Mouse (Mus musculus) intestine, embryonic 14.5 days (tissue): ENCODE measurements around the gene Pard3. TPM values are rescaled to one million over a fixed set of nuclear protein-coding genes. Genes with fewer than 3 reads are reported as not detected.
A peak's percentile ranks its signal among the peaks of the same experiment; 100 is the strongest.

Experiments used
- ATAC-seq: fragments of 200-750 bp; cut with Nextera tagmentation; replicated peaks from 2 replicates; pipeline ENCODE4 v1.8.0; 2017; ENCODE audit warnings: low read depth, moderate number of reproducible peaks, moderate TSS enrichment, moderate library complexity; ENCODE audit not compliant: low FRiP score, low TSS enrichment
- DNase-seq: peaks from one replicate; pipeline ENCODE4 v3.0.0-alpha.2; 2018; ENCODE audit warnings: low spot score
- H3K27ac ChIP-seq: fragments of 300-500 bp; sonication (generic); 2 replicates; pipeline ENCODE4 v1.5.1; 2014; ENCODE audit warnings: low read depth, mild to moderate bottlenecking, control low read depth
- H3K27me3 ChIP-seq: fragments of 300-500 bp; sonication (generic); replicated peaks from 2 replicates; pipeline ENCODE4 v1.6.1; 2014; ENCODE audit warnings: low read length, control low read depth; ENCODE audit not compliant: control insufficient read depth, insufficient read depth
- H3K36me3 ChIP-seq: fragments of 300-500 bp; sonication (generic); 2 replicates; pipeline ENCODE4 v1.6.1; 2014; ENCODE audit warnings: low read length, control low read depth; ENCODE audit not compliant: control insufficient read depth, insufficient read depth
- H3K4me1 ChIP-seq: fragments of 300-500 bp; sonication (generic); replicated peaks from 2 replicates; pipeline ENCODE4 v1.6.1; 2014; ENCODE audit warnings: low read length, control low read depth, mixed read lengths; ENCODE audit not compliant: control insufficient read depth, insufficient read depth
- H3K4me2 ChIP-seq: fragments of 300-500 bp; sonication (generic); 2 replicates; pipeline ENCODE4 v1.6.1; 2014; ENCODE audit warnings: low read length
- H3K4me3 ChIP-seq: fragments of 300-500 bp; sonication (generic); 2 replicates; pipeline ENCODE4 v1.5.1; 2014; ENCODE audit warnings: low read depth, low read length, control low read depth, mixed read lengths
- H3K9ac ChIP-seq: fragments of 300-500 bp; sonication (generic); 2 replicates; pipeline ENCODE4 v1.6.1; 2014; ENCODE audit warnings: mild to moderate bottlenecking, low read length
- H3K9me3 ChIP-seq: fragments of 300-500 bp; sonication (generic); 2 replicates; pipeline ENCODE4 v1.6.1; 2016; ENCODE audit warnings: low read length, control low read depth; ENCODE audit not compliant: control insufficient read depth
- WGBS: fragments of 180-500 bp; shearing (Covaris S2); extraction: QIAGEN DNeasy Blood & Tissue Kit; methylation state at CpG from one replicate; pipeline ENCODE4 v1.1.7; 2014; 5-methylcytosine and 5-hydroxymethylcytosine counted together
- polyA plus RNA-seq: library from polyadenylated mRNA; unstranded; fragments of >200 nt; fragmentation: Nextera tagmentation; extraction: Ambion mirVana; gene quantifications from 2 replicates; pipeline ENCODE4 v1.2.1, GENCODE M21; 2014

Gene Pard3
- polyA plus RNA-seq, 1 experiment from 2014 or later: 36.6 TPM

DNA sequence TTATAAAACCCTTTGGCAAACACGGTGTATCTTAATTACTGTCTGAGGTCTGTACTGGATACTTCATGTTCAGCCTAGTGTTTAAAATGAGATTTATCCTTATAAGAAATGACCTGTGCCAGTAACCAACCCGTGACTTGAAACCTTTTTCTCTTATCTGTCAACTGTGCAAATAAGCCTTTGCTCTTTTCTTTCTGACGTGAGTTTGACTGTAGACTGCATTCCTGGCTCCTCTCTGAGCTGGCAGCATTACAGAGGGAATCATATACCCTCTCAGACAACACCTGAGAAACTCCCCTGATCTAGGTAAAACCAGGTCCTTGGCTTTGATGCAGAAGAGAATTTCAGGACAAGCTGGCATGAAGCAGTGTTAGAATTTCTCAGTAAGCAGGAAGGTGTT lies 394.2 kb downstream of the Pard3 start:
- no peak overlapping the region for H3K4me3 ChIP-seq
- no peak for ATAC-seq
- peaks cover 9% of the 10 kb centered on the region; the same call in 1 of the 2 replicates for H3K36me3 ChIP-seq
- H3K9ac ChIP-seq: no peak overlapping the region
- WGBS: 63% methylated on average over 3 of the region's 3 CpGs
- no peaks in the 10 kb centered on the region for H3K9me3 ChIP-seq
- DNase-seq: no peak
- no peaks in the 10 kb centered on the region for H3K4me1 ChIP-seq
- H3K27ac ChIP-seq: no peak overlapping the region
- H3K4me2 ChIP-seq: no peak overlapping the region
- no peaks in the 10 kb centered on the region for H3K27me3 ChIP-seq

DNA sequence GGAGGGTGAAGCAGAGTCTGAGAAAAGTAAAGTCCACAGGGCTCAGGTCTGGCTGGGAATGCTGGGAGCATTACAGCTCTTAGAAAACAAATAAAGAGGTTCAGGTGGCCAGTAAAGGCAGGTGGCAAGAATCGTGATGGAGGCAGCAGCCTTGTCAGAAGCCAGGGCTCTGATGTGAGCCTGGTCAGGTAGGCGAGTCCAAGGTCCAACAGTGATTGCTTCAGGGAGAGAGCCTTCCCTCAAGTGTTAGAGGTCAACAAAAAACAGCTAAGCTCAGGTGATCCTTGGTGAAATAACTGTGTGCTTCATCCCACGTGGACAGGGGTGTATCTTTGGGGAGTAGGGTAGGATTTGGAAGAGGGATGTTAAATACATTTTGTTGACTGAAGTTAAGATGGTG lies 397.5 kb downstream of the Pard3 start:
- ATAC-seq: no peak
- Histone ChIP-seq H3K36me3 (peaks cover 17% of the 10 kb centered on the region), H3K27ac (no peak overlapping the region)

DNA sequence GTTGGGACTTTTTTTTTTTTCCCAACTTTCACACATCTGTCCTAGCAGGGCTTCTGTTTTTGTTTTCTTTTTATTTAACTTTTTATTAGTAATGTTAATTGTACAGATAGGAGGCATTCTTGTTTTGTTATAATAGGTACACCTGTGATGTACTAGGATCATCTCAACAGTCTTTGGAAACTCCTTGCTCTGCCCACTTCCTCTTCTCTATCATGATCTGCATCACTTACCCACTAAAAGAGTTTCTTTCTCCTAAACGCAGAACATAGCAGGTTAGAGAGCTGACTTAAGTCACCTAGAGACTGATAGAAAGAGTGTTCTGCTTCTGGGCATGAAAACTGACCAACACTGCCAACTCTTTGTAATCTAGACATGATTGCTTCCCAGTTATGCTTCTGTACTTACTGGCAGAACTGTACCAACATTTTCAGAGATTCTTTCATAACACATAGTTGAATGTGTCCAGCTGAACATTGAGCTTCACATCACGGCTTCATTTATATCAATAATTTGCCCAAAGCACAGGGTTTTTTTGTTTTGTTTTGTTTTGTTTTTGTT lies 398.8 kb downstream of the Pard3 start:
- ATAC-seq (no peak), DNase-seq (no peak)
- no peaks in the 10 kb centered on the region for H3K4me1 ChIP-seq
- WGBS: 93% methylated on average over 2 of the region's 2 CpGs
- no peak overlapping the region for H3K27ac ChIP-seq
- no peaks in the 10 kb centered on the region for H3K27me3 ChIP-seq
- no peak overlapping the region for H3K9ac ChIP-seq
- no peak overlapping the region for H3K4me2 ChIP-seq
- no peaks in the 10 kb centered on the region for H3K9me3 ChIP-seq
- H3K4me3 ChIP-seq: no peak overlapping the region
- peaks cover 17% of the 10 kb centered on the region for H3K36me3 ChIP-seq

More for the DNA sequence above, 397.5 kb downstream of the Pard3 start:
- Histone ChIP-seq H3K9ac (no peak overlapping the region), H3K9me3 (no peaks in the 10 kb centered on the region), H3K27me3 (no peaks in the 10 kb centered on the region), H3K4me2 (no peak overlapping the region), H3K4me1 (no peaks in the 10 kb centered on the region), H3K4me3 (no peak overlapping the region)
- 73% methylated on average over 3 of the region's 3 CpGs for WGBS
- DNase-seq: no peak

DNA sequence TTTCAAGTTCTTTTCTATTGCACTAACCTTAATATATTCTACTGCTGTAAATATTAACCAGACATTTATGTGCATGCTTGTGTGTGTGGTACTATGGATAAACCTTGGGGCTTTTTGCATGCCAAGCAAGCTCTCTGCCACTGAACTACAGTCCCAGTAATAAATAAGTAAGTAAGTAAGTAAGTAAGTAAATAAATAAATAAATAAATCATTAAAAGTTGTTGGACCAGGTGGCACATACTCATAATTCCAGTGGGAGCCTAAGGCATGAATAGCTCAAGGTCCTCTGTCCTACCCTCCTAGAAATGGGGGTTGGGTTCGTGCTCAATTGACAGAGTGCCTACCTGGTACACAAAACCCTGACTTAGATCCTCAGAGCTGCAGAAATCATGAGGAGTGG lies 400.6 kb downstream of the Pard3 start:
- no peak for DNase-seq

DNA sequence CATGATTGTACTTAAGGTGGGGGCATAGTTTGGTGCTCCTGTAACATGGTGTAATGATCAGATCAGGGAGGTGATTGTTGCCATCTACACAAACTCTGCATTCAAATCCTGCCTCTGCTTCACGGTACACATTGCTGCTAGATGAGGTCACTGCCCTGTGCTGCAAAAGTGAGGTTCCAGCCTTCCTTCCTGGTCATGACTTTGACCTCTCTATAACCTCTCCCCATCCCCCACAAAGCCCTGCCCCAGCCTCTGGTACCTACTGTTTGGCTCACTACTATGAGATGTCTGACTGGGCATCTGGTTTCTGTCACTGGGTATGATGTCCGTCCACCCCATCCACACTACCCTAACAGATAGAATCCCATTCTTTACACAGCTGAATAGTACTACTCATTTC lies 408.5 kb downstream of the Pard3 start:
- Histone ChIP-seq H3K9me3 (no peaks in the 10 kb centered on the region), H3K27ac (no peak overlapping the region), H3K4me2 (no peak overlapping the region), H3K4me1 (no peaks in the 10 kb centered on the region), H3K4me3 (no peak overlapping the region), H3K9ac (no peak overlapping the region), H3K27me3 (no peaks in the 10 kb centered on the region), H3K36me3 (peaks cover 14% of the 10 kb centered on the region; the same call in 1 of the 2 replicates)
- ATAC-seq (peak; percentile 71), DNase-seq (no peak)
- WGBS: 20% methylated on average over 2 of the region's 2 CpGs

More for the DNA sequence above, 400.6 kb downstream of the Pard3 start:
- Histone ChIP-seq H3K36me3 (peaks cover 17% of the 10 kb centered on the region), H3K9me3 (no peaks in the 10 kb centered on the region), H3K4me2 (no peak overlapping the region), H3K27ac (no peak overlapping the region), H3K27me3 (no peaks in the 10 kb centered on the region), H3K4me3 (no peak overlapping the region), H3K9ac (no peak overlapping the region), H3K4me1 (no peaks in the 10 kb centered on the region)
- WGBS: 93% methylated on average over 1 of the region's 1 CpGs
- no peak for ATAC-seq

DNA sequence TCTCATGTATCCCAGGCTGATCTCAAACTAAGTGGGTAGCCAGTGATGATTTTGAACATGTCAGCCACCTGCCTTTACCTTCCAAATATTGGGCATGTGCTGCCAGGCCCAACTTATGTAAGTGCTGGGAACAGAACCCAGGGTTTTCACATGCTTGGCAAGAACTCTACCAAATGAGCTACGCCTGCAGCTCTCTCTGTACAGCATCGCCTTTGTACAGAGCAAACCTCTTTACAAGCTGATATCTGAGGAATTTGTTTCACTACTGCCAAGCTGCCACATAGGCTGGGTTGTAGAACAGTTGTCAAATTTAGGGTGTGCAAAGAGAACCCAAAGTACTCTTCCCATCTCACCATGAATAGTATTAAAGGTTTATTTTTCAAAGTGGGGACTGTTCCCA lies 416.3 kb downstream of the Pard3 start:
- Histone ChIP-seq H3K4me3 (no peak overlapping the region), H3K27ac (no peak overlapping the region), H3K4me1 (no peaks in the 10 kb centered on the region), H3K4me2 (no peak overlapping the region), H3K36me3 (0 out of 2 replicates have a peak, but pooled peaks cover 4% of the 10 kb centered on the region), H3K9me3 (no peaks in the 10 kb centered on the region), H3K9ac (no peak overlapping the region), H3K27me3 (no peaks in the 10 kb centered on the region)
- DNase-seq (no peak), ATAC-seq (no peak)
- WGBS: 88% methylated on average over 2 of the region's 2 CpGs

DNA sequence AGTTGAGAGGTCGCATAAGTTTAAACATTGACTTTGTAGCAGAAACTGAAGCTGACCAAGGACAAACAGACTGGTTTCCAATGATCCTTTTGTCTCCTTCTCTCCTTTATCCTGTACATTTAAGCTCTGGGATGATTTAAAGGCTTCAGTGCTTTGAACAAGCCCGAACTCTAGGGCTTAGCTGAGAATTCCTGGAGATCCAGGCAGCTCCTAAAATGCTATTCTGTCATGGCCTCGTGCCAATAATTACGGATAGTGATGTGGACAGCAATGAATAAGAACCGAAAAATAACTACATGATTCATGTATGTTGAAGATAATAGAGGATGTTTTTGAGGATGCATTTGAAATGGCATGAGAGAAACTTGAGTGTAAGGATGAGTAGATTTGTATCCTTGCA lies 421.9 kb downstream of the Pard3 start:
- no peak overlapping the region for H3K9ac ChIP-seq
- whole genome bisulfite sequencing: 61% methylated on average over 5 of the region's 5 CpGs
- ATAC-seq (no peak), DNase-seq (no peak)
- no peak overlapping the region for H3K27ac ChIP-seq
- no peaks in the 10 kb centered on the region for H3K36me3 ChIP-seq
- H3K4me2 ChIP-seq: no peak overlapping the region
- H3K4me1 ChIP-seq: no peaks in the 10 kb centered on the region
- H3K4me3 ChIP-seq: no peak overlapping the region
- no peaks in the 10 kb centered on the region for H3K27me3 ChIP-seq
- H3K9me3 ChIP-seq: no peaks in the 10 kb centered on the region

DNA sequence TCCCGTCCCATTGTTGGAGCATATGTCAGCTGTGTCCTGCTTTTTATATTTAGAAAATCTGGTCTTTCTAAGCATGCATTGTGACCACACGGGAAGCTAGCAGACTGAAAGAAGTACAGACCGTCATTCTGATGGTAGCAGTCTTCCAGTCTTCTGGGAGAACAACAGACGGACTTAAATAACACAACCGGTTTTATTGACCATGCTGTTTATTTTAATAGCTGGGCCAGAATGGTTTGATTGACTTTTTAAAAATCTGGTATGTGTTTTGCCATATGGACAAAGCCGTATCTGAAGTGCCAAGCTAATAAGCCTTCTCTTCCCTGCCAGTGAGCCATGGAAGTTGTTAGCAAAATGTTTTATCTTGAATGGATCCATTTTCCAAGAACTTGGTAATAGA lies 428.3 kb downstream of the Pard3 start:
- Histone ChIP-seq H3K27me3 (no peaks in the 10 kb centered on the region), H3K4me3 (no peak overlapping the region), H3K4me2 (no peak overlapping the region), H3K4me1 (no peaks in the 10 kb centered on the region), H3K27ac (no peak overlapping the region), H3K36me3 (no peaks in the 10 kb centered on the region), H3K9ac (no peak overlapping the region), H3K9me3 (no peaks in the 10 kb centered on the region)
- WGBS: 66% methylated on average over 6 of the region's 6 CpGs
- ATAC-seq (no peak), DNase-seq (no peak)

DNA sequence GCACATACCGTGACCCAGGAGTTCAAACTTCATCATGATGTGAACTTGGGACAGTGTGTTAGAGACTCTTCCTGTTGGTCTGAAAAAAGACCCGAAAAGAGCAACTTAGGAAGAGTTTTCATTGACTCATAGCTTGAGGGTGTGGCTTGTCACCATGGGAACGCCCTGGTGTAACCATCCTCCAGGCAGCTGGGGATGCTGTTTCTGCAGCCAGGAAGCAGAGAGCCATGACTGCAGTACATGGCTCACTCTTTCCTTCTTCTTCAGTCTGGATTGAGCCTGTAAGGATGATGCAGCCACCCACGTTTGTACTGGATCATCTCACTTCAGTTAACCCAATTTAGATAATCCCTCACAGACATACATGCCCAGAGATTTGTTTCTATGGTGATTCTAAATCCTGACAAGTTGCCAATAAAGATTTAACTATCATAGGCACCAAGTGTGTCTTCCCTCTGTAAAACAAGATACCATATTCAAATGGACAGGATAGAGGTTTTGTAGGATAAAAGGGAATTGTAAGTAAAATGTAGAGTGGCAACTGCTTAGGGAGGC lies 431.6 kb downstream of the Pard3 start:
- ATAC-seq (no peak), DNase-seq (no peak)
- Histone ChIP-seq H3K4me1 (peaks cover 8% of the 10 kb centered on the region; the same call in 1 of the 2 replicates), H3K4me3 (no peak overlapping the region), H3K9me3 (no peaks in the 10 kb centered on the region), H3K9ac (no peak overlapping the region), H3K27ac (no peak overlapping the region), H3K36me3 (no peaks in the 10 kb centered on the region), H3K27me3 (no peaks in the 10 kb centered on the region), H3K4me2 (no peak overlapping the region)
- 69% methylated on average over 4 of the region's 4 CpGs for WGBS
